In the genomic region with DNA sequence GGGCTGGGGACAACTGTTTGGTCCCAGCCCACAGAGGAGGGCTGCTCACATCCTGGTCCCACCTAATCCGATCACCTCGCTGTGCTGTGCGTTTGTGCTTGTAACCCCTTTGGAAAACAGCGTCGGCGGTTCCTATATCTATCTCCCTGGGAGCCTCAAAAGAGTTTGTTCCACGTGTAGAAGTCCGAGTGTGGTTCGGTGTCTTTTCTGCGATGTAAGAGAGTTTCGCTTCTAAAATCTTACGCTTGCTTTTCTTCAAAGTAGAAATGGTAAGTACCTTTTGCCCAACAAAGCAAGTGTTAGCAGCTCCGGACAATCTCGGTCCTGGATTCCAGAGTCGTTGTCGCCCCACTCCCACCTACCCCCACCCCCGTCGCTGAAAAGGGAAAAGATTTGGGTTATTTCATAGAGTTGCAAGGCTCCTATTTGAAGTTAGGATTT, we compare ENCODE assay signal across 8 mouse cellular contexts. TPM values are rescaled to one million over a fixed set of nuclear protein-coding genes. Genes with fewer than 3 reads are reported as not detected.
DNase-seq lines count a peak whose midpoint lies in the region; ATAC-seq and TF ChIP-seq lines count a peak whose summit lies in the region.

No protein-coding gene starts in this region.

- no peak for TF ChIP-seq CTCF in olfactory bulb, adult 2 months (IDR thresholded peaks at IDR 0.05; ENCODE audit: insufficient read depth, low read depth, low read length)

- DNase-seq in lung, adult 18-20 months = no peak
- DNase-seq in forebrain, embryonic 10.5 days (ENCODE audit: extremely low spot score, low spot score) = no peak
- no peak for DNase-seq in limb, embryonic 10.5 days (ENCODE audit: low spot score)
- DNase-seq in cerebellum, postnatal 36 days = no peak
- no peak for DNase-seq in ovary, adult 18-20 months (ENCODE audit: low spot score)
- no peak for DNase-seq in left cerebral cortex, postnatal 36 days (ENCODE audit: low spot score in 2 of 2)

- H3K4me3 ChIP-seq in lung, embryonic 16.5 days (ENCODE audit: low read length) = peak overlapping the region; percentile 62
- H3K4me3 ChIP-seq in forebrain, embryonic 10.5 days = peak overlapping the region; percentile 67
- peak overlapping the region; percentile 71 for H3K4me3 ChIP-seq in limb, embryonic 10.5 days
- peak overlapping the region; percentile 72 for H3K4me3 ChIP-seq in olfactory bulb, adult 2 months (ENCODE audit: insufficient read depth, low read depth, low read length)

- intact Hi-C loops in left cerebral cortex, postnatal 36 days (cut with DNase I) = loop anchor here (5.0 kb wide), 1 partner anchor 152 kb away; no protein-coding TSS in a partner anchor

- peak overlapping the region; percentile 23 for H3K9ac ChIP-seq in lung, embryonic 16.5 days (ENCODE audit: low read length)

- H3K9me3 ChIP-seq in lung, embryonic 16.5 days (ENCODE audit: control insufficient read depth, low read length) = no peaks in the 10 kb centered on the region; the same call in 1 of the 2 replicates
- H3K9me3 ChIP-seq in forebrain, embryonic 10.5 days = no peaks in the 10 kb centered on the region
- no peaks in the 10 kb centered on the region for H3K9me3 ChIP-seq in limb, embryonic 10.5 days (replicated peaks)

- no peak overlapping the region for H3K27ac ChIP-seq in lung, embryonic 16.5 days (ENCODE audit: low read length)
- H3K27ac ChIP-seq in forebrain, embryonic 10.5 days = 0 out of 2 replicates have a peak overlapping the region, but pooled peaks have one; percentile 77
- 0 out of 2 replicates have a peak overlapping the region, but pooled peaks have one; percentile 59 for H3K27ac ChIP-seq in limb, embryonic 10.5 days
- H3K27ac ChIP-seq in olfactory bulb, adult 2 months (ENCODE audit: insufficient read depth, low read depth, low read length) = no peak overlapping the region

- H3K4me1 ChIP-seq in lung, embryonic 16.5 days (replicated peaks; ENCODE audit: control insufficient read depth, insufficient read depth, low read length) = peaks cover 10% of the 10 kb centered on the region
- H3K4me1 ChIP-seq in forebrain, embryonic 10.5 days = peaks cover 28% of the 10 kb centered on the region
- H3K4me1 ChIP-seq in limb, embryonic 10.5 days = peaks cover 16% of the 10 kb centered on the region
- peaks cover 13% of the 10 kb centered on the region for H3K4me1 ChIP-seq in olfactory bulb, adult 2 months (ENCODE audit: control insufficient read depth, insufficient read depth, low read length)

- TF ChIP-seq POLR2A in olfactory bulb, adult 2 months (IDR thresholded peaks at IDR 0.05; ENCODE audit: insufficient read depth, low read depth, low read length) = no peak

- 3% methylated on average over 18 of the region's 18 CpGs for WGBS in lung, embryonic 16.5 days
- WGBS in forebrain, embryonic 10.5 days = 2% methylated on average over 18 of the region's 18 CpGs
- WGBS in limb, embryonic 10.5 days = 3% methylated on average over 18 of the region's 18 CpGs
- WGBS in olfactory bulb, adult 2 months = 2% methylated on average over 18 of the region's 18 CpGs

- H3K36me3 ChIP-seq in lung, embryonic 16.5 days (ENCODE audit: control insufficient read depth, insufficient read depth, low read length) = no peaks in the 10 kb centered on the region
- H3K36me3 ChIP-seq in forebrain, embryonic 10.5 days (replicated peaks) = no peaks in the 10 kb centered on the region
- no peaks in the 10 kb centered on the region for H3K36me3 ChIP-seq in limb, embryonic 10.5 days

- H3K27me3 ChIP-seq in lung, embryonic 16.5 days (ENCODE audit: control insufficient read depth, insufficient read depth, low read depth, low read length) = peaks cover 46% of the 10 kb centered on the region
- H3K27me3 ChIP-seq in forebrain, embryonic 10.5 days (ENCODE audit: poor library complexity, severe bottlenecking) = peaks cover 63% of the 10 kb centered on the region
- H3K27me3 ChIP-seq in limb, embryonic 10.5 days (ENCODE audit: low read depth, poor library complexity, severe bottlenecking) = peaks cover 60% of the 10 kb centered on the region

- ATAC-seq in lung, embryonic 16.5 days (ENCODE audit: low read depth) = no peak

- H3K4me2 ChIP-seq in lung, embryonic 16.5 days (ENCODE audit: low read depth, low read length) = peak overlapping the region; percentile 94

RNA-seq across cellular contexts. Expression of gene Coch, which starts 0.9 kb away (rescaled TPM):
- polyA plus RNA-seq in lung, embryonic 16.5 days (2015; fragmentation: Nextera tagmentation; extraction: Ambion mirVana) = 0.55 and 0.74 TPM in 2 replicates
- 1.9 and 3.4 TPM in 2 replicates for polyA plus RNA-seq in forebrain, embryonic 10.5 days (2016; fragmentation: Nextera tagmentation; extraction: Ambion mirVana)
- 0.85 and 1.0 TPM in 2 replicates for polyA plus RNA-seq in limb, embryonic 10.5 days (2016; fragmentation: Nextera tagmentation; extraction: Ambion mirVana)
- polyA plus RNA-seq in olfactory bulb, adult 2 months (2012; ENCODE audit: insufficient read depth, insufficient read length, low replicate concordance, missing spikeins) = not detected in 2 replicates
- total RNA-seq in left cerebral cortex, postnatal 36 days (2021) = 10 to 100 TPM; 27.4 to 30.9 TPM

Comparison
In these comparisons a context has a peak if more than half of its experiments do, and no peak if none do; other contexts are left out.
1. H3K27ac ChIP-seq: peak in forebrain, embryonic 10.5 days (single experiment) and limb, embryonic 10.5 days (single experiment); none in lung, embryonic 16.5 days (single experiment) and olfactory bulb, adult 2 months (single experiment).
2. Peak in every context shown above with its lines, with median percentiles within 50 percentile points of each other: H3K4me3 ChIP-seq.